Mouse (Mus musculus) ovary, adult 2 months (tissue): ENCODE results near the gene Ostc. TPM values are rescaled to one million over a fixed set of nuclear protein-coding genes. Genes with fewer than 3 reads are reported as not detected.

Experiments
- polyA plus RNA-seq: library from polyadenylated mRNA; depleted of rRNA; stranded (reverse); fragments of >200 nt; gene quantifications from 2 replicates; pipeline ENCODE4 v1.2.3, GENCODE M21; 2012; rRNA removed

Gene Ostc
- 47.4 and 66.6 TPM in 2 replicates for polyA plus RNA-seq

GRCm38 (mm10) chr3:130708967-130709924 lies at the start of gene Ostc:
TSS of gene Ostc (minus strand) at chr3:130709444.

GRCm38 (mm10) chr3:130730189-130730653 lies 21.0 kb upstream of the Ostc start, which contains the start of gene Rpl34:
TSS of gene Rpl34 (minus strand) at chr3:130730398.

Other genes starting within 250 kb of the Ostc start
- gene Etnppl, start 92.0 kb downstream of the Ostc start, polyA plus RNA-seq, result not detected in 2 replicates
- 1,254 and 2,064 TPM in 2 replicates for gene Rpl34, start 21.0 kb upstream of the Ostc start, polyA plus RNA-seq